Mouse (Mus musculus): ENCODE results near the gene Phka1.
"Not testable (repeated sequence)": the region's sequence is repeated elsewhere in the genome, so short reads cannot be mapped to it uniquely, and the experiment has no call there.

The Phka1 gene

GRCm38 (mm10) chrX:102643823-102644572 lies at the start of gene Phka1:
Phka1 (minus strand) TSS chrX:102644246.
- in situ Hi-C loops (cut with MboI, MseI): no loop called here

GRCm38 (mm10) chrX:102689252-102689651 lies 45.2 kb upstream of the Phka1 start:
- in situ Hi-C loops (cut with MboI, MseI): not testable (repeated sequence)

- in situ Hi-C loops (cut with MboI, MseI): not testable (repeated sequence)
These were observed 42.8 kb upstream of the Phka1 start, which contains the start of gene Gm3880 for GRCm38 (mm10) chrX:102686872-102687271. Gm3880 (minus strand) TSS chrX:102686972.

GRCm38 (mm10) chrX:102684706-102685105 lies 40.7 kb upstream of the Phka1 start:
- in situ Hi-C loops (cut with MboI, MseI): loop anchor here (5.0 kb wide), 1 partner anchor 248 kb away; no protein-coding TSS in a partner anchor

- in situ Hi-C loops (cut with MboI, MseI): no loop called here
These were observed 22.6 kb upstream of the Phka1 start for GRCm38 (mm10) chrX:102666641-102667040.

GRCm38 (mm10) chrX:102660712-102661111 lies 16.7 kb upstream of the Phka1 start:
- in situ Hi-C loops (cut with MboI, MseI): no loop called here

GRCm38 (mm10) chrX:102645691-102646090 lies 1.6 kb upstream of the Phka1 start:
- in situ Hi-C loops (cut with MboI, MseI): no loop called here

GRCm38 (mm10) chrX:102645146-102645545 lies 1.1 kb upstream of the Phka1 start:
- in situ Hi-C loops (cut with MboI, MseI): no loop called here

GRCm38 (mm10) chrX:102644573-102644951 lies 516 bp upstream of the Phka1 start:
- in situ Hi-C loops (cut with MboI, MseI): no loop called here

- in situ Hi-C loops (cut with MboI, MseI): no loop called here
These were observed 42.8 kb downstream of the Phka1 start for GRCm38 (mm10) chrX:102601269-102601668.

GRCm38 (mm10) chrX:102588560-102588959 lies 55.5 kb downstream of the Phka1 start:
- in situ Hi-C loops (cut with MboI, MseI): no loop called here

- in situ Hi-C loops (cut with MboI, MseI): no loop called here
These were observed 72.9 kb downstream of the Phka1 start for GRCm38 (mm10) chrX:102571186-102571585.

- in situ Hi-C loops (cut with MboI, MseI): no loop called here
These were observed 87.1 kb downstream of the Phka1 start for GRCm38 (mm10) chrX:102556906-102557305.

- in situ Hi-C loops (cut with MboI, MseI): no loop called here
These were observed 134.8 kb downstream of the Phka1 start for GRCm38 (mm10) chrX:102509205-102509604.

- in situ Hi-C loops (cut with MboI, MseI): no loop called here
These were observed 139.2 kb downstream of the Phka1 start, which contains the start of gene Hdac8 for GRCm38 (mm10) chrX:102504644-102505481. Hdac8 (minus strand) TSS chrX:102505359.

- in situ Hi-C loops (cut with MboI, MseI): no loop called here
These were observed 139.9 kb downstream of the Phka1 start for GRCm38 (mm10) chrX:102504179-102504578.

- in situ Hi-C loops (cut with MboI, MseI): loop anchor here (25.0 kb wide), 1 partner anchor 943 kb away; no protein-coding TSS in a partner anchor
These were observed 149.9 kb downstream of the Phka1 start for GRCm38 (mm10) chrX:102493992-102494730.

- in situ Hi-C loops (cut with MboI, MseI): loop anchor here (10.0 to 25.0 kb wide), 2 partner anchors 491 to 952 kb away; no protein-coding TSS in a partner anchor
These were observed 158.5 kb downstream of the Phka1 start for GRCm38 (mm10) chrX:102485575-102485974.

- in situ Hi-C loops (cut with MboI, MseI): loop anchor here (5.0 to 25.0 kb wide), 3 partner anchors 262 to 958 kb away; no protein-coding TSS in a partner anchor
These were observed 164.4 kb downstream of the Phka1 start for GRCm38 (mm10) chrX:102479665-102480064.

- in situ Hi-C loops (cut with MboI, MseI): loop anchor here (5.0 to 25.0 kb wide), 2 partner anchors 262 to 958 kb away; no protein-coding TSS in a partner anchor
These were observed 165.1 kb downstream of the Phka1 start for GRCm38 (mm10) chrX:102478965-102479364.

GRCm38 (mm10) chrX:102478481-102478880 lies 165.6 kb downstream of the Phka1 start:
- in situ Hi-C loops (cut with MboI, MseI): loop anchor here (5.0 to 25.0 kb wide), 2 partner anchors 261 to 959 kb away; no protein-coding TSS in a partner anchor
